Mouse (Mus musculus) layer of hippocampus, postnatal 25 days (tissue): ENCODE results near the gene Top1. TPM values are rescaled to one million over a fixed set of nuclear protein-coding genes. Genes with fewer than 3 reads are reported as not detected.

Experiments used
- DNase-seq, 2 experiments: peaks; one replicate each; pipeline ENCODE4 v3.0.0; 2022; ENCODE audit warnings: mixed read lengths in 2 of 2, low spot score in 1 of 2; ENCODE audit errors: extremely low spot score in 1 of 2
- microRNA-seq, 2 experiments: library from miRNA; unstranded; fragments of <30 nt; microRNA quantifications; one replicate each; pipeline ENCODE4 v1.2.0; 2021
- total RNA-seq, 2 experiments: library from RNA; stranded (reverse); gene quantifications; 2 replicates each; pipeline ENCODE4 v1.2.3; 2021

The Top1 gene
- total RNA-seq, 2 experiments from 2014 or later = 79.4 to 87.1 TPM

DNA sequence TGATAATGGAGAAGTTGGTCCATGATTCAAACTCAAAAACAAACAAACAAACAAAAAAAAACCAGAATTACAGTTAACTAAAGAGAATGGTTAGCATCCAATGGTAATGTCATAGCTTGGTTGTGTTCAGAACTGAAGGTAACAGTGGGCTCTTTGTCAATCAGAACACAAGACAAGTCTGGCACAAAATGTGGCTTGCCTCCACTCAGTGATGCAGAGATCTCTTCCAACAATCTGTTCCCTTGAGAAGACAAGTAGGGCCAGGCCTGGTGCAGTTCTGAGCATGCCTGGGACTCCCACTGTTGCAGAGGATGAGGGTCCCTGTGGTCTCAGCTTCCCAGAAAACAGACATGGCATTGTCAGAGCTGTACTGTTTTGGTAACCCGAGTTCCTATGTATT lies 125.2 kb downstream of the Top1 start:
- no peak for DNase-seq

DNA sequence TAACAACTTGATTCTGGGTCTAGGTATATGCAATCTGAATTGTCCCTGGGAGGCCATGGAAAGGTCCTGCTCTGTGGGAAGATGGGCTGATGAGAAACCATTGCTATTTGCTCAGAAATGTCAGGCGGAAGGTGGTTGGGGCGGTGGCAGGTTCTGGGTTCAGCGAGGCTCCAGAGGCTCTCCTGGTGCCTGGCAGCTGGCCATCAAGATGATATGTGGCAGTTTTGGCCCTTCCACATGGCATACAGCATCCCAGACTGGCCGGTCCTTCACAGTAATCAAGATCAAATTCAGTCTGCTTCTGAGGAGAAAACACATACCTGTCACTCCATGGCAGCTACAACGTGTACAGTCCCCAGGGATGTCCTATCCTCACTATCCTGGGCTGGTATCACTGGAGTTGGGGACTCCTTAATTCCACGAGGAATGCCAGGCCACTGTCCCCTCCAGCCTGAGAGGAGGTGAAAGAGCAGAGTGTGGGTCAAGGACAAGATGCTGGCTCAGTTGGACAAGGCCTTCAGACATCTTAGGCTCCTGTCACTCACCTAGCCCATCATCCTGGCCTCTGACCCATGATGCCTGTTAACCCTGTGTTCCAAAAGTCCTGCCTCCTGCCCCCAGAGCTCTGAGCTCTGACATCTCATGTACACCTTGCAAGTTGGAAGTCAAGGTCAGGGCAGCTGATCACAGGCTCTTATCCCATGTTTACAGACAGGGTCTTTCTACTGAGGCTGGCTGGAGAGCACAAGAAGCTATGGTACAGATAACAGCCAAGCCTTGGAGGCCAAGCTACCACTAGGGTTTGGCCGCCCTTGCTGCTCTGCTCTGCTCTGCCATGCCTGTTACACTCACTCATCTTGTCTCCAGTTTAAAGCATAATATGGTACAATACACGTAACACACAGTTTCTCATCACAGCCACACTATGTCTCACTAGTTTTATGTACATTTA lies 125.9 kb downstream of the Top1 start:
- DNase-seq = no peak

Small RNA genes lying within 50 kb of the gene (microRNA-seq; reads per million reads assigned to microRNA genes)
- gene Gm23968 = 0 reads per million in 2 experiments

Other genes starting within 250 kb of the Top1 start
- gene Plcg1, start 85.4 kb downstream of the Top1 start, total RNA-seq = 10 to 100 TPM; 95.9 to 96.4 TPM
- 100 to 1,000 TPM in 1 of 2 experiments, 10 to 100 TPM in 1; 93.9 to 107 TPM for gene Zhx3, start 227.1 kb downstream of the Top1 start, total RNA-seq
- gene Lpin3, start 234.8 kb downstream of the Top1 start, total RNA-seq = 1 to 10 TPM in 1 of 2 experiments, under 1 TPM in 1; 0.94 to 1.1 TPM